Mouse (Mus musculus) olfactory bulb, adult 2 months (tissue): Measurements from ENCODE around the gene Ubxn4. TPM values are rescaled to one million over a fixed set of nuclear protein-coding genes. Genes with fewer than 3 reads are reported as not detected.

Source experiments
- H3K27ac ChIP-seq: fragments of 200-500 bp; 2 replicates; pipeline ENCODE4 v1.5.1; 2012; ENCODE audit warnings: low read depth, low read length; ENCODE audit not compliant: insufficient read depth
- H3K4me1 ChIP-seq: fragments of 200-500 bp; 2 replicates; pipeline ENCODE4 v1.6.1; 2012; ENCODE audit warnings: low read length; ENCODE audit not compliant: control insufficient read depth, insufficient read depth
- H3K4me3 ChIP-seq: fragments of 200-500 bp; 2 replicates; pipeline ENCODE4 v1.5.1; 2012; ENCODE audit warnings: mild to moderate bottlenecking, low read depth, low read length, moderate library complexity; ENCODE audit not compliant: insufficient read depth
- CTCF ChIP-seq: fragments of 200-500 bp; IDR thresholded peaks from 2 replicates; pipeline ENCODE4 v1.5.1; 2012; ENCODE audit warnings: low read depth, mild to moderate bottlenecking, low read length, moderate library complexity; ENCODE audit not compliant: insufficient read depth
- POLR2A ChIP-seq: fragments of 200-500 bp; IDR thresholded peaks from 2 replicates; pipeline ENCODE4 v1.6.1; 2012; ENCODE audit warnings: mild to moderate bottlenecking, low read depth, low read length, moderate library complexity; ENCODE audit not compliant: insufficient read depth
- WGBS: fragments of 180-500 bp; shearing (Covaris S2); methylation state at CpG from one replicate; pipeline ENCODE4 v1.1.7; 2018; 5-methylcytosine and 5-hydroxymethylcytosine counted together
- polyA plus RNA-seq: library from polyadenylated mRNA; stranded (reverse); fragments of >200 nt; gene quantifications from 2 replicates; pipeline ENCODE4 v1.2.4, GENCODE M21; 2012; ENCODE audit warnings: low replicate concordance; ENCODE audit not compliant: missing spikeins, insufficient read depth, insufficient read length

Gene Ubxn4
- polyA plus RNA-seq, 1 experiment: 150 TPM

DNA sequence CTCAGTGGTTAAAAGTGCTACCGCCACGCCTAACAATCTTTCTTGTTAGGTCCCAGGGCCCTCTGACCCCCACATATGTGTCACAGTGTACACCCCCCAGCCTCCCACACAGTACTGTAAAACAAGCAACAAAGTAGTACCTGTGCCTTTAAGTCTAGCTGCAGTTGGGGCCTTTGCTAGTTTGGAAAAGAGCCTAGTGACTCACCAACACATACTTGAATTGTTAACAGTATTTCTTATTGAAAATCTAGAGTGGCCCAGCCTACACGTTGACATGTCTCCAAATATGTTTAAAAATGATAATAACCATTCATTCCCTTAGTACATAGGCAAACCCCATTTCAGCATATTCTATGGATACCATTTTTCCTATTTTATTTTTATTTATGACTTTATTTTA lies 27.0 kb downstream of the Ubxn4 start:
- H3K4me1 ChIP-seq: no peaks in the 10 kb centered on the region
- no peak for TF ChIP-seq POLR2A
- no peak for TF ChIP-seq CTCF
- WGBS: 85% methylated on average over 3 of the region's 3 CpGs
- no peak overlapping the region for H3K4me3 ChIP-seq
- H3K27ac ChIP-seq: no peak overlapping the region

- WGBS: 100% methylated on average over 1 of the region's 1 CpGs
- H3K27ac ChIP-seq: no peak overlapping the region
- TF ChIP-seq POLR2A: no peak
- TF ChIP-seq CTCF: no peak
- H3K4me3 ChIP-seq: no peak overlapping the region
- H3K4me1 ChIP-seq: no peaks in the 10 kb centered on the region
Observed at GRCm38 (mm10) chr1:128275908-128276307, 32.1 kb downstream of the Ubxn4 start.

DNA sequence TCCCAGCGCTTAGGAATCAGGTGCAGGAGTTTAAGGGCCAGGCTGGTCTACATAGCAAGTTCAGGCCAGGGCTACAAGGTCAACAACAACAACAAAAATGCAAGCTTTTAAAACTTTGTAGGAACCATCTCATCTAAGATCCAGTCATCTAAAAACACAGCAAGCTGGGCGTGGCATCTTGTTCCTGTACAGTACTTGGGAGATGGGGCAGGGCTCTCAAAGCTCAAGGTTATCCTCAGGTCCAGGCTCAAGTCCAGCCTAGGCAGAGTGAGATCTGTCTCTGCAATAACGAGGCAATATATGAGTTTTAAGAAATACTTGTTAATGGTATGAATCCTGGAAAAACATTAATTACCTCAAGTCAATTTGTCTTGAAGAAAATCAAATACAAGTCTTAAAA lies 34.8 kb downstream of the Ubxn4 start:
- no peaks in the 10 kb centered on the region for H3K4me1 ChIP-seq

DNA sequence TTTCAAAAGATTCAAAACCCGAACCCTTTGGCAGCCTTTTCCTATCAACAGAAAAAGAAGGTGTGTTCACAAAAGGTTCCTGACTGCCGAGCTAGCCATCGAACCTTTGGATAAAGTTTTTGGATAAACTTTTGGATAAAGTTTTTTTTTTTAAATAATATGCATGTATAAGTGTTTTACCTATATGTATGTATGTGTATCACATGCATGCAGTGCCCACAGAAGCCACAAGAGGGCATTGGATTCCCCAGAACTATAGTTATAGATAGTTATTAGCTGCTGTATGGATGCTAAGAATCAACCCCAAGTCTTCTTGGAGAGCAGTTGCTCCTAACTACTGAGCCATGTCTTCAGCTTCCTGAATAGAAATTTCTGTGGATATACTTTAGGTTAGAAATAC lies 38.0 kb downstream of the Ubxn4 start:
- TF ChIP-seq POLR2A: no peak
- TF ChIP-seq CTCF: no peak
- Histone ChIP-seq H3K4me3 (no peak overlapping the region), H3K4me1 (no peaks in the 10 kb centered on the region), H3K27ac (no peak overlapping the region)
- WGBS: 97% methylated on average over 3 of the region's 3 CpGs

More for the DNA sequence above, 34.8 kb downstream of the Ubxn4 start:
- WGBS: 96% methylated on average over 3 of the region's 3 CpGs
- TF ChIP-seq CTCF (no peak), POLR2A (no peak)
- Histone ChIP-seq H3K4me3 (no peak overlapping the region), H3K27ac (no peak overlapping the region)

- Histone ChIP-seq H3K27ac (no peak overlapping the region), H3K4me3 (no peak overlapping the region), H3K4me1 (no peaks in the 10 kb centered on the region)
- TF ChIP-seq POLR2A (no peak), CTCF (no peak)
- WGBS: 99% methylated on average over 3 of the region's 3 CpGs
Observed at GRCm38 (mm10) chr1:128282924-128283323, 39.2 kb downstream of the Ubxn4 start.

DNA sequence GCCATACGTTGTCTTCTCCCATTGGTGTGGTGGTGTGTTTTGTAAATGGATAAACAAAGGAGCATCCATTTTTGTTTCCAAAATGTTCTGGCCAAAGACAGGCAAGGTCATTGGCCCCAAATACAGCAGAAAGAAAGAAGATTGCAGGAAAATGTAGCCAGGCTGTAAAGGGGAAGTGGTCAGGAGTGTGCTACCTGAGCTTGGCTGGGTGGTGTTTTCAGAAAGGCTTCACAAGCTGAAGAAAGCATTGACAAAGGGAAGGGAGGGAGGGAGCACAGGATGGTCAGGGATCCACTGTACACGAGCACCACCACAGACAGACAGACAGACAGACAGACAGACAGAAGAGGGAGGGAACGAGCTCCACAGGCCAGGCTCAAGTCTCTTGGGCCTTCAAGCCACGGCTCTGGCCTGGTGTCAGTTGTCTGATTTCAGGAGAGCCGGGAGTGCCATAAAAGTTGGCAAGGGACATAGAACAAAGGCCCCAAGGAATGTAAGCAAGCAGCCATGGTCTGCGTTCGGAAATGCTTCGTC lies 40.5 kb downstream of the Ubxn4 start:
- 90% methylated on average over 8 of the region's 8 CpGs for WGBS
- no peak for TF ChIP-seq POLR2A
- TF ChIP-seq CTCF: no peak

GRCm38 (mm10) chr1:128285136-128285535 lies 41.4 kb downstream of the Ubxn4 start:
- H3K4me1 ChIP-seq: no peaks in the 10 kb centered on the region
- TF ChIP-seq CTCF: no peak
- TF ChIP-seq POLR2A: no peak
- H3K4me3 ChIP-seq: no peak overlapping the region
- no peak overlapping the region for H3K27ac ChIP-seq
- WGBS: 50% methylated on average over 9 of the region's 9 CpGs

More for the DNA sequence above, 40.5 kb downstream of the Ubxn4 start:
- no peak overlapping the region for H3K27ac ChIP-seq
- H3K4me1 ChIP-seq: no peaks in the 10 kb centered on the region
- no peak overlapping the region for H3K4me3 ChIP-seq

DNA sequence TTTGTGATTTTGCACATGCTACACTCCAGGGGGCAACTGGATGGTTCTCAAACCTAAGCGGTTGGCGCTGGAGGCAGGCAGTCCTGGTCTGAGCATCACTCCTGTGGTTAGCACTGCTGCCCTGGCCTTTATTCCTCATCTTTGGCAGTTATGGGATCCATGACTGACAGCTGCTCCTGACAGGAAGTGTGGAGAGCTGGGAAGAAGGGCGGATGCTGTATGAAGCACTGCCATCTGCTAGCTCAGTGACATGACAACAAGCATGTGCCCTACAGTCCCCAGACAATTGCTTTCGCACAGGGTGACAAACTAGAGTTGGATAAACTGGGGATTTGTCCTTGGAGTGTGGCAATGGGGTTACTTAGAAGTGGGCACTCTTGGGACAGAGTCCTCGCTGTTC lies 46.5 kb downstream of the Ubxn4 start:
- no peaks in the 10 kb centered on the region for H3K4me1 ChIP-seq
- TF ChIP-seq POLR2A (no peak), CTCF (no peak)
- H3K27ac ChIP-seq: no peak overlapping the region
- 94% methylated on average over 5 of the region's 5 CpGs for WGBS
- no peak overlapping the region for H3K4me3 ChIP-seq

- H3K4me1 ChIP-seq: no peaks in the 10 kb centered on the region
Observed at GRCm38 (mm10) chr1:128293524-128293923, 49.8 kb downstream of the Ubxn4 start.

DNA sequence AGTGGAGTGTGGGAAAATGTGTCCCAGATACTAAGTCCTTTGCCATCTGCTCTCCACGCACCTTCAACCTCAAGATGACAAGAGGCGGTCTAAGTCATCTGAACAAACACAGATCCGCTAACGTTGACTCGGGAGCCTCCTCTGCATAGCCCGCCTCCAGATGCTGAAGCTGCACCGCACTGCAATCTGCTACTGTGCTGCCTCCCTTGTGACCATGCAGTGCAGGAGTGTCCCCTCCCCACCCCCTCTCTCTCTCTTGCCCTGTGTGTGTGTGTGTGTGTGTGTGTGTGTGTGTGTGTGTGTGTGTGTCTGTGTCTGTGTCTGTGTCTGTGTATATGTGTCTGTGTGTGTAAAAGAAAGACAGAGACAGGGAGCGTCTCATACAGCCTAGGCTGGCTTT lies 51.5 kb downstream of the Ubxn4 start:
- TF ChIP-seq POLR2A: no peak
- no peak for TF ChIP-seq CTCF
- Histone ChIP-seq H3K27ac (no peak overlapping the region), H3K4me3 (no peak overlapping the region), H3K4me1 (no peaks in the 10 kb centered on the region)
- 65% methylated on average over 8 of the region's 8 CpGs for WGBS

More at GRCm38 (mm10) chr1:128293524-128293923, 49.8 kb downstream of the Ubxn4 start:
- TF ChIP-seq CTCF (no peak), POLR2A (no peak)
- H3K27ac ChIP-seq: no peak overlapping the region
- WGBS: 84% methylated on average over 12 of the region's 12 CpGs
- H3K4me3 ChIP-seq: no peak overlapping the region
